Mouse (Mus musculus): Measurements from ENCODE around the gene Olfr1362.

Gene Olfr1362

DNA sequence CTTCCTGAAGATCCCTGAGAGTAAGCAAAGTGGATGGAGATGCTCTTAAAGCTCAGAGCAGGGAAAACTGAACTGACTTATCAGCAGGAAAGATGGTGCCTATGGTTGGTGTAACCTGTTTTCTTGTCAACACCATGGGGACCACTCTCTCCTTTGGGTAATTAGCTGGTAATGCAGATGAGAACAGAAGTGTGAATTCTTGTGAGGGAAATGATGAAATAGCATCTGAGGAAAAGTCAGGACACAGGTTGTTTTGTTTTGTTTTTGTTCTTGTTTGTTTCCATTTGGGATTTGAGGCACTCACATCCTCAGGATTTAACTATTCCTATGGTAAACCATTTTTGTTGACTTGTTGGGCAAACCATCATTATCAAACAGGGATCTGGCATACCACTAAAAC, at the start of gene Olfr1362:
TSS of gene Olfr1362 (minus strand) at position 101 of the 400 bp plus-strand sequence.
- DNase-seq: no peak

DNA sequence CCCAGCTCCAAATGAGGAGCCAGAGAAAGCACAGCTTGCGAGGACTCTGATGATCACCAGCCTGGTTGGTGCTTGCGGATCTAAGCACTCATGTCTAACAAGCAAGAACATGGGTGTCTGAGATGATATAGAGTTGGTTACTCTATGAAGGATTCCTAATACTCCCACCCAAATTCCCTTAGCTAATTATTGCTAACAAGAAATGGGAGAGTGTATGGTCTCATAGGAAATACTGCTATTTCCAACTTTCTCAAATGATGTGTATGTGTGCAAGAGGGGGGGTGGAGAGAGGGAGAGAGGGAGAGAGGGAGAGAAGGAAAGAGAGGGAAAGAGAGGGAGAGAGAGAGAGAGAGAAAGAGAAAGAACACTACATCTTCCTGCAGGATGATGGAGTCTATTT, 49.5 kb upstream of the Olfr1362 start, which contains the start of gene Olfr1361:
TSS of gene Olfr1361 (minus strand) at position 101 of the 400 bp plus-strand sequence.
- no peak for DNase-seq

DNA sequence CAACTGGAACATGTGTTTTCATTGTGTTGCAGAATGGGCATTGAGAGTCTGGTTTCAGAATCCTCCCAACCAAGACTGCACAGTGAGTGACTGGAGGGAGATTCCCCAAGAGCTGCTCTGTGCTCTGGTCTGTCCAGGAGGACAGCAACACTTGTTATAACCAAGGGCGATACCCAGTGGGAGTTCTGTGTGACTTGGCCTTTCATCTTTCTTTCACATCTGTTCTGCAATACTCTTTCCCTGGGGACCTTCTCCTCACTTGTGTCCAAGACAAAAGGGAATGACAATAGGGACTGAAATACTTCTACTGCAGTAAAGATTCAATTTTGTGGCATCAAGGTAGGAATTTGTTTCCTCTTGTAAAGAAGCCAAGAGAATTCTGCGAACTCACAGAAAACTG, 28.6 kb upstream of the Olfr1362 start, which contains the start of gene Olfr11:
TSS of gene Olfr11 (minus strand) at position 101 of the 400 bp plus-strand sequence.
- no peak for DNase-seq

- DNase-seq: no peak
Observed at GRCm38 (mm10) chr13:21591618-21592017, 22.2 kb downstream of the Olfr1362 start.

- DNase-seq: no peak
Observed at GRCm38 (mm10) chr13:21581659-21582058, 32.2 kb downstream of the Olfr1362 start, which contains the start of gene Olfr1364. TSS of gene Olfr1364 (minus strand) at chr13:21581759.

Data from lung, postnatal 4 days (tissue).